Mouse (Mus musculus): ENCODE data around the gene Batf.

GRCm38 (mm10) chr12:85756455-85756854 lies 70.0 kb downstream of the Batf start:
- TF ChIP-seq EP300 (IDR thresholded peaks at IDR 0.05; ENCODE audit: low read depth), result no peak
- no peak for TF ChIP-seq CTCF (IDR thresholded peaks at IDR 0.05; ENCODE audit: low read depth)
